Mouse (Mus musculus): ENCODE results near the gene Ackr4.

Ackr4 gene

DNA sequence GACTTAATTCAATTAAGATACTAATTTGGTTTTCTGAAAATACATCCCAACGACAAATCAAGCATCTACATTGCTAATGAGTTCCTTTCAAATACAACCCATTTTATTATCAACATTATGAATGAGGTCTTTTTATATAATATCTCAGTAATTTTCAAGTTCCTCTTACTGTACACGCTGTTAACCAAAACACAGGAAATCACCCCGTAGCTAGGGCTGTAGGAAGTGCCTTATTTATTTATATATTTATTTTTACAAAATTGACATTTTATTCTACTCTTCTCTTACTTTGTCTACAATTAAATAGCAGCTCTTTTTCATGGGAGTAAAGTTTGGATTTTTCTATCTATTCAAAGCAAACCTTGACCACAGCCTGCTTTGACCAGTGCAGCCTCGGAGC, 87.0 kb downstream of the Ackr4 start:
- no peak for DNase-seq (ENCODE audit: low spot score)

GRCm38 (mm10) chr9:104039031-104039695, 87.6 kb downstream of the Ackr4 start:
- DNase-seq (ENCODE audit: low spot score): no peak

GRCm38 (mm10) chr9:104038266-104038665, 88.5 kb downstream of the Ackr4 start:
- DNase-seq (ENCODE audit: low spot score): no peak

DNA sequence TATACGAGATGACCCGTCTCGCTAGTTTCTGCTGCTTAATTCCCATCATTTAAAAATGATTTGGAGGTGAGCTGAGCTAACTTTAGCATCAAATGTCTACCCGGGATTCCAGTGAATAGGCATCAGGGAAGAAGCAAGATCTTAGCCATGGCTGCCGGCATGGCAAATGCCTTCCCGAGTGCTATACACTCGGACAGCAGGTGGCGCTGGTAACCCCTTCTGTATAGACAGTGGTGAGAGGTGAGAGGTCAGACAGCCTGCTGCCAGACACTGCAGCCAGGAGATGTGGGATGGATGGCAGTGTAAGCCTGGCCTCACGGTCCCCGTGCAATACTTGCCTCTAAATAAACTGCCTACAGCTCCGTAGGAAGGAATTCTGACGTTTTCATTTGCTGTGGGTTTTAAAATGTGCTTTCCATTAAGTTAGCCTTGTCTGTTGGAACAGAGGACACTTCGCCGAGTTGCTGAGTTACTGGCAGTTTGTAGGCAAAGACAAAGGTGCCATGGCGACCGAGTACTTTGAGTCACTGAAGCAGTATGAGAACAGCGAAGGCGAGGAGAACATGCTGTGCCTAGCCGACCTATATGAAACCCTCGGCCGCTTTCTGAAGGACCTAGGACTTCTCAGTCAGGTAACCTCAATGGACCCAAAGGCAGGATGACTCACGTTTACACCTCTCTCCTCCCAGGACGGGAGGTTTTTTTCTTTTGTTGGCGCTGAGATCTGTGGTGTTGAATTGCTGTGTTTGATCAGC, 91.3 kb downstream of the Ackr4 start:
- peak; percentile 85 for DNase-seq (ENCODE audit: low spot score)

- peak; percentile 7 for DNase-seq (ENCODE audit: low spot score)
Measured at GRCm38 (mm10) chr9:104034718-104035117, 92.0 kb downstream of the Ackr4 start.

DNA sequence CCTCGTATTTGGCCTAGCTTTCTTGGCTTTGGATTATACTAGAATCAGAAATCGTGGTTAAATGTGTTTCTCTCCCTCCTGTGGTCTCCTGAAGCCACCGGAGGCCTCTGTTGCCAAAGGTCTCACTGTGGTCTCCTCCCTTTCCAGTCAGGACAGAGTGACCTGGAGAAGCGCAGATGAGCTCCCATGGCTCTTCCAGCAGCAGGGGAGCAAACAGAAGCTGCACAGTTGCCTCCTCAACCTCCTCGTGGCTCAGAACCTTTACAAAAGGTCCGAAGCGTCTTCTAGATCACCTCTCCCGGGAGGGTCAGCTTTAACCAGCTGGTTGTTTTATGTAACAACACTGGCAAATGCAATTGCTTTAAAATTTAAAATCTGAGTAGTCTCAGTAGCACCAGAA, 92.5 kb downstream of the Ackr4 start:
- no peak for DNase-seq (ENCODE audit: low spot score)
